In the genomic region with DNA sequence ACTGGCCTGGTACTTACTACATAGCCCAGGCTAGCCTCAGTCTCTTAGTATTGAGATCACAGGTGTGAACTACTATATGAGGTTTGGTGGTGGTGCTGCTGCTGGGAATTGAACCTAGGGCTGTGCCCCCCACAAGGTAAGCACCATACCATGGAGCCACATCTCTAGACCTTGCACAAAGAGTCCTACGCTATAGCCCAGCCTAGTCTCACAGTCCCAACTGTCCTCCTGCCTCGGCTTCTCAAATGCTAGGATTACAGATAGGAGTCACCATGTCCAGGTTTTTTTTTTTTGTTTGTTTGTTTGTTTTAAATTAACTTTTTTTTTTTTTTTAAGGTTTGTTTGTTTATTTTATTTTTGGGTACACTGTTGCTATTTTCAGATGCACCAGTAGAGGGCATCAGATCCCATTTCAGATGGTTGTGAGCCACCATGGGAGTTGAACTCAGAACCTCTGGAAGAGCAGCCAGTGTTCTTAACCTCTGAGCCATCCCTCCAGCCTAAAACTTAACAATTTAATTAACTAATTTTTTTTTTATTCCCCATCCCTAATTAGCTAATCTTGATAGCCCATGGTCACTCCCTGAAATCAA, we compare ENCODE assay signal across 16 mouse cellular contexts. TPM values are rescaled to one million over a fixed set of nuclear protein-coding genes. Genes with fewer than 3 reads are reported as not detected.
DNase-seq lines count a peak whose midpoint lies in the region; ATAC-seq and TF ChIP-seq lines count a peak whose summit lies in the region.
"Had no signal": no experiment of that assay in that cellular context is flagged by ENCODE, and none has a peak within 500 bp of the region (broad histone marks: within the 10 kb centered on the region; RNA-seq: fewer than 3 reads in every experiment).

No protein-coding gene starts in this region.

- no peak for TF ChIP-seq POLR2A in cortical plate, adult 2 months (IDR thresholded peaks at IDR 0.05; ENCODE audit: extremely low read depth, insufficient read depth, low read length)

- H3K9me3 ChIP-seq in heart, postnatal 0 days (replicated peaks; ENCODE audit: control insufficient read depth, low read length): no peaks in the 10 kb centered on the region
- H3K9me3 ChIP-seq in liver, embryonic 14.5 days (ENCODE audit: control insufficient read depth, low read length): no peaks in the 10 kb centered on the region
- H3K9me3 ChIP-seq in liver, embryonic 12.5 days (replicated peaks): no peaks in the 10 kb centered on the region
- H3K9me3 ChIP-seq in E14TG2a.4 (ENCODE audit: low read length): no peaks in the 10 kb centered on the region
- H3K9me3 ChIP-seq: forebrain, embryonic 10.5 days; heart, embryonic 12.5 days; hindbrain, embryonic 15.5 days; limb, embryonic 15.5 days had no signal

- no peak overlapping the region for H3K4me3 ChIP-seq in heart, postnatal 0 days (ENCODE audit: low read depth, low read length)
- H3K4me3 ChIP-seq in liver, embryonic 14.5 days (ENCODE audit: insufficient read depth in 1 of 2, low read depth in 2 of 2, low read length in 2 of 2): no peak overlapping the region
- no peak overlapping the region for H3K4me3 ChIP-seq in liver, embryonic 12.5 days
- no peak overlapping the region for H3K4me3 ChIP-seq in E14TG2a.4 (replicated peaks; ENCODE audit: low read length)
- no peak overlapping the region for H3K4me3 ChIP-seq in cortical plate, adult 2 months (ENCODE audit: insufficient read depth, low read length)
- H3K4me3 ChIP-seq: forebrain, embryonic 10.5 days; heart, embryonic 12.5 days; hindbrain, embryonic 15.5 days; limb, embryonic 15.5 days had no signal

- H3K4me1 ChIP-seq in heart, postnatal 0 days (ENCODE audit: control insufficient read depth, insufficient read depth): no peaks in the 10 kb centered on the region; the same call in 1 of the 2 replicates
- no peaks in the 10 kb centered on the region for H3K4me1 ChIP-seq in liver, embryonic 14.5 days (replicated peaks; ENCODE audit: control insufficient read depth in 2 of 2, insufficient read depth in 2 of 2, low read length in 1 of 2)
- H3K4me1 ChIP-seq in liver, embryonic 12.5 days: no peaks in the 10 kb centered on the region
- peaks cover 9% of the 10 kb centered on the region; the same call in 1 of the 2 replicates for H3K4me1 ChIP-seq in E14TG2a.4 (replicated peaks; ENCODE audit: low read depth, low read length)
- peaks cover 11% of the 10 kb centered on the region for H3K4me1 ChIP-seq in cortical plate, adult 2 months (ENCODE audit: control insufficient read depth, insufficient read depth, low read length)

- TF ChIP-seq EP300 in heart, postnatal 0 days (IDR thresholded peaks at IDR 0.05; ENCODE audit: low read depth): no peak
- no peak for TF ChIP-seq EP300 in liver, embryonic 14.5 days (IDR thresholded peaks at IDR 0.05; ENCODE audit: low read depth)

- TF ChIP-seq CTCF in heart, postnatal 0 days (IDR thresholded peaks at IDR 0.05; ENCODE audit: low read depth): peak; percentile 23; the same call in 1 of the 2 replicates
- peak; percentile 34 for TF ChIP-seq CTCF in liver, embryonic 14.5 days (IDR thresholded peaks at IDR 0.05; ENCODE audit: low read depth)
- peak; percentile 69 for TF ChIP-seq CTCF in E14TG2a.4 (conservative IDR thresholded peaks at IDR 0.05; ENCODE audit: low read length)
- TF ChIP-seq CTCF in cortical plate, adult 2 months (IDR thresholded peaks at IDR 0.05; ENCODE audit: extremely low read depth, insufficient read depth, low read length): 0 out of 2 replicates have a peak, but pooled peaks have one; percentile 22

- H3K36me3 ChIP-seq in heart, postnatal 0 days (replicated peaks; ENCODE audit: control insufficient read depth, insufficient read depth, low read length): peaks cover 91% of the 10 kb centered on the region
- H3K36me3 ChIP-seq in liver, embryonic 14.5 days (replicated peaks; ENCODE audit: control insufficient read depth, insufficient read depth, low read depth): no peaks in the 10 kb centered on the region
- H3K36me3 ChIP-seq in liver, embryonic 12.5 days: peaks cover 20% of the 10 kb centered on the region
- H3K36me3 ChIP-seq in E14TG2a.4 (ENCODE audit: insufficient read depth, low read length): peaks cover 95% of the 10 kb centered on the region

- no peaks in the 10 kb centered on the region for H3K27me3 ChIP-seq in heart, postnatal 0 days (ENCODE audit: control insufficient read depth, insufficient read depth, low read length)
- no peaks in the 10 kb centered on the region for H3K27me3 ChIP-seq in liver, embryonic 14.5 days (ENCODE audit: control insufficient read depth, insufficient read depth, low read length)
- H3K27me3 ChIP-seq in liver, embryonic 12.5 days (replicated peaks): no peaks in the 10 kb centered on the region
- H3K27me3 ChIP-seq in E14TG2a.4 (ENCODE audit: insufficient read depth, low read length): no peaks in the 10 kb centered on the region
- H3K27me3 ChIP-seq: heart, embryonic 12.5 days; hindbrain, embryonic 15.5 days; limb, embryonic 15.5 days had no signal

- no peak overlapping the region for H3K27ac ChIP-seq in heart, postnatal 0 days (ENCODE audit: low read depth)
- H3K27ac ChIP-seq in liver, embryonic 14.5 days: no peak overlapping the region
- H3K27ac ChIP-seq in liver, embryonic 12.5 days: no peak overlapping the region
- H3K27ac ChIP-seq in cortical plate, adult 2 months (ENCODE audit: insufficient read depth, low read length): no peak overlapping the region
- H3K27ac ChIP-seq: hindbrain, embryonic 15.5 days; limb, embryonic 15.5 days had no signal

- no peak for DNase-seq in heart, postnatal 0 days (ENCODE audit: low spot score)
- no peak for DNase-seq in heart, postnatal 36 days
- DNase-seq in liver, embryonic 14.5 days (ENCODE audit: low read depth in 3 of 3, low spot score in 3 of 3): no peak
- DNase-seq: adrenal gland, postnatal 25 days; cerebellum, adult 8-10 months; kidney, postnatal 4 days; right cerebral cortex, postnatal 25 days had no signal

- intact Hi-C loops in heart, postnatal 36 days (cut with DNase I): loop anchor here (2.0 to 5.0 kb wide), 2 partner anchors 61 to 197 kb away; no protein-coding TSS in a partner anchor

- WGBS in heart, postnatal 0 days: 93% methylated on average over 2 of the region's 2 CpGs
- WGBS in liver, embryonic 14.5 days (ENCODE audit: insufficient replicate concordance): 71% methylated on average over 2 of the region's 2 CpGs
- WGBS in liver, embryonic 12.5 days (ENCODE audit: insufficient replicate concordance): 70% methylated on average over 2 of the region's 2 CpGs

- ATAC-seq in heart, postnatal 0 days (ENCODE audit: insufficient read depth, low read depth): no peak
- no peak for ATAC-seq in liver, embryonic 14.5 days (ENCODE audit: insufficient read depth)
- no peak for ATAC-seq in liver, embryonic 12.5 days
- ATAC-seq in inflammation-experienced regulatory T-cells, adult 6 months: no peak

- H3K9ac ChIP-seq in heart, postnatal 0 days (replicated peaks; ENCODE audit: low read depth, low read length): no peak overlapping the region
- no peak overlapping the region for H3K9ac ChIP-seq in liver, embryonic 14.5 days (replicated peaks)
- no peak overlapping the region for H3K9ac ChIP-seq in liver, embryonic 12.5 days
- H3K9ac ChIP-seq: heart, embryonic 12.5 days; hindbrain, embryonic 15.5 days; limb, embryonic 15.5 days had no signal

- H3K4me2 ChIP-seq in heart, postnatal 0 days (ENCODE audit: low read depth, low read length): no peak overlapping the region
- H3K4me2 ChIP-seq in liver, embryonic 14.5 days (ENCODE audit: low read depth): no peak overlapping the region
- H3K4me2 ChIP-seq in liver, embryonic 12.5 days: no peak overlapping the region
- H3K4me2 ChIP-seq: heart, embryonic 12.5 days; hindbrain, embryonic 15.5 days; limb, embryonic 15.5 days had no signal

RNA-seq across cellular contexts. Expression of a gene that starts 39.6 kb away (rescaled TPM):
- total RNA-seq in heart, postnatal 0 days (2014; rRNA removed; ENCODE audit: low replicate concordance): not detected in 2 replicates
- polyA plus RNA-seq in heart, postnatal 0 days (2015; fragmentation: Nextera tagmentation; extraction: Ambion mirVana): 0.12 and 0.25 TPM in 2 replicates
- not detected for total RNA-seq in heart, postnatal 36 days (2021)
- 0.02 TPM in 1 of 2 replicates, not detected in the other for polyA plus RNA-seq in liver, embryonic 14.5 days (2012; rRNA removed)
- polyA plus RNA-seq in liver, embryonic 14.5 days (2014; fragmentation: Nextera tagmentation; extraction: Ambion mirVana): 0.05 TPM in 1 of 2 replicates, not detected in the other
- polyA plus RNA-seq in liver, embryonic 12.5 days (2016; fragmentation: Nextera tagmentation; extraction: Ambion mirVana): not detected in 2 replicates
- polyA plus RNA-seq in cortical plate, adult 2 months (2012; rRNA removed): 0.68 and 0.86 TPM in 2 replicates
- 1 to 10 TPM; 2.1 to 7.9 (median 7.2) TPM for polyA plus RNA-seq in inflammation-experienced regulatory T-cells, adult 6 months (2017; shearing (Covaris generic))
- total RNA-seq: adrenal gland, postnatal 25 days had no signal
- polyA plus RNA-seq: embryonic facial prominence, embryonic 11.5 days; forebrain, embryonic 10.5 days; hindbrain, embryonic 15.5 days had no signal
